Mouse (Mus musculus): ENCODE results near the gene Tsc22d4. TPM values are rescaled to one million over a fixed set of nuclear protein-coding genes. Genes with fewer than 3 reads are reported as not detected.

Gene Tsc22d4
- total and polyA plus RNA-seq, 2 experiments from 2014 or later = 192 to 232 TPM

- Histone ChIP-seq H3K4me3 (ENCODE audit: low read depth, low read length) (no peak overlapping the region), H3K27me3 (ENCODE audit: control insufficient read depth, insufficient read depth, low read length) (no peaks in the 10 kb centered on the region), H3K4me1 (ENCODE audit: control insufficient read depth, insufficient read depth) (peaks cover 3% of the 10 kb centered on the region; the same call in 1 of the 2 replicates), H3K9me3 (replicated peaks; ENCODE audit: control insufficient read depth, low read length) (no peaks in the 10 kb centered on the region), H3K9ac (replicated peaks; ENCODE audit: low read depth, low read length) (no peak overlapping the region), H3K36me3 (replicated peaks; ENCODE audit: control insufficient read depth, insufficient read depth, low read length) (no peaks in the 10 kb centered on the region), H3K27ac (ENCODE audit: low read depth) (no peak overlapping the region), H3K4me2 (ENCODE audit: low read depth, low read length) (no peak overlapping the region)
- DNase-seq (ENCODE audit: low spot score) (no peak), ATAC-seq (ENCODE audit: insufficient read depth, low read depth) (no peak)
- WGBS = 92% methylated on average over 6 of the region's 6 CpGs
- TF ChIP-seq EP300 (IDR thresholded peaks at IDR 0.05; ENCODE audit: low read depth) (no peak), CTCF (IDR thresholded peaks at IDR 0.05; ENCODE audit: low read depth) (no peak)
Observed at GRCm38 (mm10) chr5:137742836-137743235, 2.7 kb upstream of the Tsc22d4 start.

GRCm38 (mm10) chr5:137744197-137744596 is 1.3 kb upstream of the Tsc22d4 start:
- no peaks in the 10 kb centered on the region for H3K36me3 ChIP-seq (replicated peaks; ENCODE audit: control insufficient read depth, insufficient read depth, low read length)
- WGBS = 93% methylated on average over 7 of the region's 7 CpGs
- H3K4me1 ChIP-seq (ENCODE audit: control insufficient read depth, insufficient read depth) = peaks cover 12% of the 10 kb centered on the region
- no peak overlapping the region for H3K27ac ChIP-seq (ENCODE audit: low read depth)
- H3K4me2 ChIP-seq (ENCODE audit: low read depth, low read length) = no peak overlapping the region
- no peaks in the 10 kb centered on the region for H3K27me3 ChIP-seq (ENCODE audit: control insufficient read depth, insufficient read depth, low read length)
- no peaks in the 10 kb centered on the region for H3K9me3 ChIP-seq (replicated peaks; ENCODE audit: control insufficient read depth, low read length)
- no peak for ATAC-seq (ENCODE audit: insufficient read depth, low read depth)
- no peak overlapping the region for H3K4me3 ChIP-seq (ENCODE audit: low read depth, low read length)
- no peak for DNase-seq (ENCODE audit: low spot score)
- TF ChIP-seq CTCF (IDR thresholded peaks at IDR 0.05; ENCODE audit: low read depth) (no peak), EP300 (IDR thresholded peaks at IDR 0.05; ENCODE audit: low read depth) (no peak)
- no peak overlapping the region for H3K9ac ChIP-seq (replicated peaks; ENCODE audit: low read depth, low read length)

- Histone ChIP-seq H3K27ac (ENCODE audit: low read depth) (peak overlapping the region; percentile 99), H3K9ac (replicated peaks; ENCODE audit: low read depth, low read length) (peak overlapping the region; percentile 92), H3K36me3 (replicated peaks; ENCODE audit: control insufficient read depth, insufficient read depth, low read length) (peaks cover 4% of the 10 kb centered on the region; the same call in 1 of the 2 replicates), H3K4me2 (ENCODE audit: low read depth, low read length) (peak overlapping the region; percentile 100), H3K4me1 (ENCODE audit: control insufficient read depth, insufficient read depth) (peaks cover 25% of the 10 kb centered on the region), H3K27me3 (ENCODE audit: control insufficient read depth, insufficient read depth, low read length) (no peaks in the 10 kb centered on the region), H3K9me3 (replicated peaks; ENCODE audit: control insufficient read depth, low read length) (no peaks in the 10 kb centered on the region), H3K4me3 (ENCODE audit: low read depth, low read length) (peak overlapping the region; percentile 71)
- no peak for TF ChIP-seq EP300 (IDR thresholded peaks at IDR 0.05; ENCODE audit: low read depth)
- TF ChIP-seq CTCF (IDR thresholded peaks at IDR 0.05; ENCODE audit: low read depth) = no peak
- peak; percentile 50 for ATAC-seq (ENCODE audit: insufficient read depth, low read depth)
- peak; percentile 83 for DNase-seq (ENCODE audit: low spot score)
- under 1% methylated on average over 20 of the region's 20 CpGs for WGBS
Observed at GRCm38 (mm10) chr5:137746282-137746850, 836 bp downstream of the Tsc22d4 start.

- ATAC-seq (ENCODE audit: insufficient read depth, low read depth) (no peak), DNase-seq (ENCODE audit: low spot score) (no peak)
- peak overlapping the region; percentile 71 for H3K4me3 ChIP-seq (ENCODE audit: low read depth, low read length)
- H3K9me3 ChIP-seq (replicated peaks; ENCODE audit: control insufficient read depth, low read length) = no peaks in the 10 kb centered on the region
- H3K9ac ChIP-seq (replicated peaks; ENCODE audit: low read depth, low read length) = peak overlapping the region; percentile 92
- peak overlapping the region; percentile 99 for H3K27ac ChIP-seq (ENCODE audit: low read depth)
- H3K36me3 ChIP-seq (replicated peaks; ENCODE audit: control insufficient read depth, insufficient read depth, low read length) = peaks cover 10% of the 10 kb centered on the region; the same call in 1 of the 2 replicates
- TF ChIP-seq CTCF (IDR thresholded peaks at IDR 0.05; ENCODE audit: low read depth) (no peak), EP300 (IDR thresholded peaks at IDR 0.05; ENCODE audit: low read depth) (no peak)
- no peaks in the 10 kb centered on the region for H3K27me3 ChIP-seq (ENCODE audit: control insufficient read depth, insufficient read depth, low read length)
- H3K4me1 ChIP-seq (ENCODE audit: control insufficient read depth, insufficient read depth) = peaks cover 30% of the 10 kb centered on the region
- peak overlapping the region; percentile 100 for H3K4me2 ChIP-seq (ENCODE audit: low read depth, low read length)
- 1% methylated on average over 16 of the region's 16 CpGs for WGBS
Observed at GRCm38 (mm10) chr5:137746851-137747325, 1.4 kb downstream of the Tsc22d4 start.

- Histone ChIP-seq H3K9ac (replicated peaks; ENCODE audit: low read depth, low read length) (peak overlapping the region; percentile 92), H3K27me3 (ENCODE audit: control insufficient read depth, insufficient read depth, low read length) (no peaks in the 10 kb centered on the region), H3K36me3 (replicated peaks; ENCODE audit: control insufficient read depth, insufficient read depth, low read length) (peaks cover 15% of the 10 kb centered on the region), H3K4me1 (ENCODE audit: control insufficient read depth, insufficient read depth) (peaks cover 35% of the 10 kb centered on the region), H3K9me3 (replicated peaks; ENCODE audit: control insufficient read depth, low read length) (no peaks in the 10 kb centered on the region), H3K4me2 (ENCODE audit: low read depth, low read length) (peak overlapping the region; percentile 100), H3K27ac (ENCODE audit: low read depth) (peak overlapping the region; percentile 99), H3K4me3 (ENCODE audit: low read depth, low read length) (peak overlapping the region; percentile 71)
- DNase-seq (ENCODE audit: low spot score) = peak; percentile 40
- TF ChIP-seq EP300 (IDR thresholded peaks at IDR 0.05; ENCODE audit: low read depth) = no peak
- TF ChIP-seq CTCF (IDR thresholded peaks at IDR 0.05; ENCODE audit: low read depth) = peak; percentile 17; the same call in 1 of the 2 replicates
- WGBS = 1% methylated on average over 26 of the region's 26 CpGs
- peak; percentile 4; the same call in 1 of the 2 replicates for ATAC-seq (ENCODE audit: insufficient read depth, low read depth)
Observed at GRCm38 (mm10) chr5:137747326-137747961, 1.9 kb downstream of the Tsc22d4 start.

Measured in heart, postnatal 0 days (tissue).